Mouse (Mus musculus) layer of hippocampus, adult 6 months (tissue): Measurements from ENCODE around the gene Chchd3. TPM values are rescaled to one million over a fixed set of nuclear protein-coding genes. Genes with fewer than 3 reads are reported as not detected.

Experiments
- long read RNA-seq, 2 experiments: library from polyadenylated mRNA; unstranded; transcript quantifications; one replicate each; pipeline ENCODE4 v2.0.0; 2019 to 2020
- polyA plus RNA-seq: library from polyadenylated mRNA; unstranded; fragments of <200 nt; fragmentation: Nextera tagmentation; gene quantifications from 2 replicates; pipeline ENCODE4 v1.2.3, GENCODE M21; 2021

The Chchd3 gene
- polyA plus RNA-seq = 153 and 166 TPM in 2 replicates
- long read RNA-seq, experiment 1, transcript Chchd3-201 (8 exons, 1,550 nt) = major isoform, 70 of 191 reads
- long read RNA-seq, experiment 1, partial matches to known transcripts = 8 of 191 reads
- long read RNA-seq, experiment 1, other reads (novel, unspliced or antisense) = 111 of 191 reads
- long read RNA-seq, experiment 2, transcript Chchd3-201 (8 exons, 1,550 nt) = major isoform, 137 of 397 reads
- long read RNA-seq, experiment 2, partial matches to known transcripts = 6 of 397 reads
- long read RNA-seq, experiment 2, other reads (novel, unspliced or antisense) = 253 of 397 reads

GRCm38 (mm10) chr6:33059735-33060576 lies at the start of gene Chchd3:
Gene Chchd3 (minus strand): TSS chr6:33060260.

Other genes starting within 250 kb of the Chchd3 start
- gene Exoc4, start 188.8 kb upstream of the Chchd3 start, polyA plus RNA-seq = 12.6 and 14.5 TPM in 2 replicates